Mouse (Mus musculus): ENCODE measurements around the gene Miga2. TPM values are rescaled to one million over a fixed set of nuclear protein-coding genes. Genes with fewer than 3 reads are reported as not detected.

Gene Miga2
- polyA plus RNA-seq, 1 experiment from 2014 or later, result 22.0 TPM

DNA sequence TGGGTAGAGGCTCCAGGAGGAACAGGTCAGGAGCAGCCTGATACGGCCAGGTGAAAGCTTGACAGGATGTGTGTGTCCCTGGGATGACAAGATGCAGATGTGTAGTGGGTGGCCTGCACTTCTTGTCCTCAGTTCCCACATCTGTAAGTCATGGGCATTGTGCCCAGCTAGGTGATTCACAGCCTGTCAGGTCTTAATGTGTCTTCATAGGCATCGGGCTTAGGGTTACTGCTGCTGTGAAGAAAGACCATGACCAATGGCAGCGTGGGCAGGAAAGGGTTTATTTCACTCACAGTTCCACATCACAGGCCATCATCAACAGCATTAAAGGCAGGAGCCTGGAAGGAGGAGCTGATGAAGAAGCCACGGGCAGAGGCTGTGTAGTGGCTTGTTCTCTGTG lies 21.6 kb downstream of the Miga2 start:
- no peaks in the 10 kb centered on the region for H3K4me1 ChIP-seq (replicated peaks; ENCODE audit: control insufficient read depth, insufficient read depth, low read length)
- no peaks in the 10 kb centered on the region for H3K27me3 ChIP-seq (replicated peaks; ENCODE audit: control insufficient read depth, insufficient read depth, low read length)
- H3K4me3 ChIP-seq (ENCODE audit: low read depth, low read length), result no peak overlapping the region
- H3K4me2 ChIP-seq (ENCODE audit: low read length), result no peak overlapping the region
- 79% methylated on average over 4 of the region's 4 CpGs for WGBS
- ATAC-seq (replicated peaks; ENCODE audit: low FRiP score, low TSS enrichment, low read depth), result no peak
- H3K9ac ChIP-seq (ENCODE audit: low read length), result no peak overlapping the region
- no peak for DNase-seq (ENCODE audit: low spot score)
- no peak overlapping the region for H3K27ac ChIP-seq (ENCODE audit: low read depth)
- H3K9me3 ChIP-seq (ENCODE audit: control insufficient read depth, low read length), result no peaks in the 10 kb centered on the region
- H3K36me3 ChIP-seq (ENCODE audit: control insufficient read depth, insufficient read depth, low read length), result peaks cover 25% of the 10 kb centered on the region

GRCm38 (mm10) chr2:30386913-30387312 lies 22.9 kb downstream of the Miga2 start:
- Histone ChIP-seq H3K9me3 (ENCODE audit: control insufficient read depth, low read length) (no peaks in the 10 kb centered on the region), H3K9ac (ENCODE audit: low read length) (no peak overlapping the region), H3K27me3 (replicated peaks; ENCODE audit: control insufficient read depth, insufficient read depth, low read length) (no peaks in the 10 kb centered on the region), H3K36me3 (ENCODE audit: control insufficient read depth, insufficient read depth, low read length) (peaks cover 16% of the 10 kb centered on the region), H3K4me3 (ENCODE audit: low read depth, low read length) (no peak overlapping the region), H3K4me1 (replicated peaks; ENCODE audit: control insufficient read depth, insufficient read depth, low read length) (peaks cover 3% of the 10 kb centered on the region; the same call in 1 of the 2 replicates), H3K4me2 (ENCODE audit: low read length) (no peak overlapping the region), H3K27ac (ENCODE audit: low read depth) (no peak overlapping the region)
- DNase-seq (ENCODE audit: low spot score), result no peak
- ATAC-seq (replicated peaks; ENCODE audit: low FRiP score, low TSS enrichment, low read depth), result no peak
- WGBS, result 78% methylated on average over 9 of the region's 9 CpGs

DNA sequence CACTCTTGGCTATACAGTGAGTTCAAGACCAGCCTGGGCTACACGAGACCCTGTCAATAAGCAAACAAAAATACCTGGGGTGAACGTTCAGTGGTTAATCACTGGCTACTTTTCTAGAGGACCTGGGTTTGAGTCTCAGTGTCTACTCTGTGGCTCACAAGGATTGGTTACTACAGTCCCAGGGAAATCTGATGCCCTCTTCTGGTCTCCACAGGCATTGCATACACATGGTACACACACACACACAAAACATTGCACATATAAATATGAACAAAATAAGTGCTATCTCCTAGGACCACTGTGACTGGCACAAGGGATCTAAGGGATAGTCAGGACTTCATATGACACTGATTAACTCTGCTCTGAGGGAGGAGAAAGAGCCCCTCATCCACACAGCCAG lies 25.0 kb downstream of the Miga2 start:
- Histone ChIP-seq H3K9ac (ENCODE audit: low read length) (no peak overlapping the region), H3K27me3 (replicated peaks; ENCODE audit: control insufficient read depth, insufficient read depth, low read length) (no peaks in the 10 kb centered on the region), H3K4me1 (replicated peaks; ENCODE audit: control insufficient read depth, insufficient read depth, low read length) (peaks cover 10% of the 10 kb centered on the region), H3K36me3 (ENCODE audit: control insufficient read depth, insufficient read depth, low read length) (peaks cover 5% of the 10 kb centered on the region), H3K4me3 (ENCODE audit: low read depth, low read length) (no peak overlapping the region), H3K9me3 (ENCODE audit: control insufficient read depth, low read length) (no peaks in the 10 kb centered on the region), H3K4me2 (ENCODE audit: low read length) (no peak overlapping the region), H3K27ac (ENCODE audit: low read depth) (no peak overlapping the region)
- no peak for DNase-seq (ENCODE audit: low spot score)
- no peak for ATAC-seq (replicated peaks; ENCODE audit: low FRiP score, low TSS enrichment, low read depth)
- WGBS, result 90% methylated on average over 2 of the region's 2 CpGs

GRCm38 (mm10) chr2:30392114-30392576 lies 28.1 kb downstream of the Miga2 start, which contains the start of gene Dolpp1:
Dolpp1 (plus strand) TSS chr2:30392254.
- no peaks in the 10 kb centered on the region for H3K27me3 ChIP-seq (replicated peaks; ENCODE audit: control insufficient read depth, insufficient read depth, low read length)
- peak; percentile 98 for ATAC-seq (replicated peaks; ENCODE audit: low FRiP score, low TSS enrichment, low read depth)
- DNase-seq (ENCODE audit: low spot score), result peak; percentile 97
- H3K36me3 ChIP-seq (ENCODE audit: control insufficient read depth, insufficient read depth, low read length), result peaks cover 21% of the 10 kb centered on the region
- H3K9me3 ChIP-seq (ENCODE audit: control insufficient read depth, low read length), result no peaks in the 10 kb centered on the region
- WGBS, result 1% methylated on average over 40 of the region's 40 CpGs
- peak within 1 kb of the TSS; percentile 92 for H3K4me3 ChIP-seq (ENCODE audit: low read depth, low read length)
- peaks cover 10% of the 10 kb centered on the region for H3K4me1 ChIP-seq (replicated peaks; ENCODE audit: control insufficient read depth, insufficient read depth, low read length)
- H3K4me2 ChIP-seq (ENCODE audit: low read length), result peak within 1 kb of the TSS; percentile 66
- peak within 1 kb of the TSS; percentile 57 for H3K9ac ChIP-seq (ENCODE audit: low read length)
- peak within 1 kb of the TSS; percentile 84 for H3K27ac ChIP-seq (ENCODE audit: low read depth)

DNA sequence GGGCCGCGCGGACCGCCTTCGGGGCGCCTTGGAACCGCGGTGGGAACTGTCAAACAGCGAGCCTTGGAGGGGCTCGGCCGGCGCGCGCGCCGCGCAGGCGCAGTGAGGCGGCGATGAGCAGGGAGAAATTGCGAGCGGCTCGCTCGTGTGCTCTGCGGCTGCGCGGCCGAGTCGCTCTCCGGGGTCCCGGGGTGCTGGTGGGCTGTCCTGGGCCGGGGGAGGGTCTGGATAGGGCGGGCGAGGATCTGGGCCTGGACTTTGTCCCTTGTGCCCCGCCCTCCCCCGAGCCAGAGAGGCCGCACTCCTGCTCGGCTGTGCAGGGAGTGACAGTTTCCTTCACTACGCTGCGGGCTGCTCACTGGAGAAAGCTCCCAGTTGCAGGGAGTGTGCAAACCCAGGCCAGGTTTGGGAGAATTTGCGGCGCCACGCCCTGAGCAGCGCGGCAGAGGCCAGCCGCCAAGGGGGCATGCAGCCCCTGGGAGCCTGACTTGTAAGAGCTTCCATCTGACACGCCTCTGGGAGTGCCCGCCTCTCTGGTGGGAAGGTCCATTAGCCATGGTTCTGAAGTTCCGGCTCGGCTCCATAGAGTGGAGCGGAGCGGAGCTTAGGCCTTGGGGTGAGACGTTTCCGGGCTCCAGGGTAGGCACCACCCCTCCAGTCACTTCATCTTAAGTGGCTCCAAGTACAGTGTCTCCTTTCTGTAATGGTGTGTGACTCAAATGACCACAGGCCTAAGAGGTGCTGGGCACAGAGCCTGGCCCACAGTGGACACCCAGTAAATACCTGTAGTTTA lies 28.7 kb downstream of the Miga2 start:
- Histone ChIP-seq H3K27me3 (replicated peaks; ENCODE audit: control insufficient read depth, insufficient read depth, low read length) (no peaks in the 10 kb centered on the region), H3K4me2 (ENCODE audit: low read length) (peak overlapping the region; percentile 66), H3K9ac (ENCODE audit: low read length) (peak overlapping the region; percentile 57), H3K27ac (ENCODE audit: low read depth) (peak overlapping the region; percentile 84), H3K4me1 (replicated peaks; ENCODE audit: control insufficient read depth, insufficient read depth, low read length) (peaks cover 10% of the 10 kb centered on the region), H3K36me3 (ENCODE audit: control insufficient read depth, insufficient read depth, low read length) (peaks cover 27% of the 10 kb centered on the region), H3K4me3 (ENCODE audit: low read depth, low read length) (peak overlapping the region; percentile 92), H3K9me3 (ENCODE audit: control insufficient read depth, low read length) (no peaks in the 10 kb centered on the region)
- DNase-seq (ENCODE audit: low spot score) (no peak), ATAC-seq (replicated peaks; ENCODE audit: low FRiP score, low TSS enrichment, low read depth) (peak; percentile 72)
- WGBS, result under 1% methylated on average over 42 of the region's 54 CpGs

DNA sequence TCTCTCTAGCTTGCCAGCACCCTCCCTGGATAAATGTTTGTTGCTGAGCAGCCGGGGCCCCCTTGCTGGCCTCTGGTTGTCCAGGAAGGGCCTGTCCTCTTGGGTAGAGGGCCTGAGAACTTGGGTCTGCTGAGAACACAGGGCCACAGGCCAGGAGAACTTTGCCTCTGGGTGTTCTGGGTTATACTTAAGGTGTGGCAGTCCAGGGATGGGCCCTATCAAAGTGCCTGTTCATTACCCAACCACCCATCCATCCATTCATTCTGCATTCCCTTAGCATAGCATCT lies 29.3 kb downstream of the Miga2 start:
- peak overlapping the region; percentile 84 for H3K27ac ChIP-seq (ENCODE audit: low read depth)
- ATAC-seq (replicated peaks; ENCODE audit: low FRiP score, low TSS enrichment, low read depth) (no peak), DNase-seq (ENCODE audit: low spot score) (peak; percentile 54)
- H3K4me3 ChIP-seq (ENCODE audit: low read depth, low read length), result peak overlapping the region; percentile 92
- H3K27me3 ChIP-seq (replicated peaks; ENCODE audit: control insufficient read depth, insufficient read depth, low read length), result no peaks in the 10 kb centered on the region
- peaks cover 32% of the 10 kb centered on the region for H3K36me3 ChIP-seq (ENCODE audit: control insufficient read depth, insufficient read depth, low read length)
- peak overlapping the region; percentile 66 for H3K4me2 ChIP-seq (ENCODE audit: low read length)
- no peaks in the 10 kb centered on the region for H3K9me3 ChIP-seq (ENCODE audit: control insufficient read depth, low read length)
- H3K4me1 ChIP-seq (replicated peaks; ENCODE audit: control insufficient read depth, insufficient read depth, low read length), result peaks cover 10% of the 10 kb centered on the region
- H3K9ac ChIP-seq (ENCODE audit: low read length), result peak overlapping the region; percentile 57
- WGBS, result 40% methylated on average over 1 of the region's 1 CpGs

- H3K4me2 ChIP-seq (ENCODE audit: low read length), result no peak overlapping the region
- ATAC-seq (replicated peaks; ENCODE audit: low FRiP score, low TSS enrichment, low read depth) (no peak), DNase-seq (ENCODE audit: low spot score) (no peak)
- no peak overlapping the region for H3K9ac ChIP-seq (ENCODE audit: low read length)
- no peak overlapping the region for H3K4me3 ChIP-seq (ENCODE audit: low read depth, low read length)
- no peaks in the 10 kb centered on the region for H3K9me3 ChIP-seq (ENCODE audit: control insufficient read depth, low read length)
- H3K27me3 ChIP-seq (replicated peaks; ENCODE audit: control insufficient read depth, insufficient read depth, low read length), result no peaks in the 10 kb centered on the region
- WGBS, result 92% methylated on average over 7 of the region's 7 CpGs
- H3K4me1 ChIP-seq (replicated peaks; ENCODE audit: control insufficient read depth, insufficient read depth, low read length), result peaks cover 13% of the 10 kb centered on the region
- peaks cover 54% of the 10 kb centered on the region for H3K36me3 ChIP-seq (ENCODE audit: control insufficient read depth, insufficient read depth, low read length)
- no peak overlapping the region for H3K27ac ChIP-seq (ENCODE audit: low read depth)
These were observed 31.7 kb downstream of the Miga2 start for GRCm38 (mm10) chr2:30395757-30396156.

DNA sequence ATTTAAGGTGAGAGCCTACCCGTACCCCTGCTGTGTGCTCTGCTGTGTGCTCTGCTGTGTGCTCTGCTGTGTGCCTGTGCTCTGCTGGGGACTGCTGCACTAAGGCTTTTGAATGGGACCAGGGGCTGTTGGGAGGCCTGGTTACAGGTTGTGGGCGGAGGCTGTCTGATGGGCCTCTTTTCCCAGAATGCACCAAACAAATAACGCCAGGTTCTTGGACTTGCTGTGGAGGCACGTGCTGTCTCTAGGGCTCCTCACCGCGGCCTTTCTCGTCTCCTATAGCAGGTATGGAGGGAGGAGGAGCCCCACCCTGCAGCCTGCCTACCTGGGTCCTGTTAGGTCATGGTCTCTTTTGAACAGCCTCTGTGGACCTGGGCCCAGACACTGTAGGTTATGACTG lies 32.2 kb downstream of the Miga2 start:
- H3K36me3 ChIP-seq (ENCODE audit: control insufficient read depth, insufficient read depth, low read length), result peaks cover 58% of the 10 kb centered on the region
- no peak overlapping the region for H3K9ac ChIP-seq (ENCODE audit: low read length)
- no peaks in the 10 kb centered on the region for H3K27me3 ChIP-seq (replicated peaks; ENCODE audit: control insufficient read depth, insufficient read depth, low read length)
- no peak overlapping the region for H3K4me2 ChIP-seq (ENCODE audit: low read length)
- H3K9me3 ChIP-seq (ENCODE audit: control insufficient read depth, low read length), result no peaks in the 10 kb centered on the region
- H3K4me1 ChIP-seq (replicated peaks; ENCODE audit: control insufficient read depth, insufficient read depth, low read length), result peaks cover 12% of the 10 kb centered on the region
- DNase-seq (ENCODE audit: low spot score), result no peak
- H3K4me3 ChIP-seq (ENCODE audit: low read depth, low read length), result no peak overlapping the region
- 87% methylated on average over 7 of the region's 7 CpGs for WGBS
- no peak for ATAC-seq (replicated peaks; ENCODE audit: low FRiP score, low TSS enrichment, low read depth)
- H3K27ac ChIP-seq (ENCODE audit: low read depth), result no peak overlapping the region

GRCm38 (mm10) chr2:30397986-30398512 lies 34.0 kb downstream of the Miga2 start:
- H3K4me3 ChIP-seq (ENCODE audit: low read depth, low read length), result no peak overlapping the region
- peaks cover 72% of the 10 kb centered on the region for H3K36me3 ChIP-seq (ENCODE audit: control insufficient read depth, insufficient read depth, low read length)
- ATAC-seq (replicated peaks; ENCODE audit: low FRiP score, low TSS enrichment, low read depth), result no peak
- H3K4me1 ChIP-seq (replicated peaks; ENCODE audit: control insufficient read depth, insufficient read depth, low read length), result peaks cover 10% of the 10 kb centered on the region
- H3K27me3 ChIP-seq (replicated peaks; ENCODE audit: control insufficient read depth, insufficient read depth, low read length), result no peaks in the 10 kb centered on the region
- no peak overlapping the region for H3K9ac ChIP-seq (ENCODE audit: low read length)
- H3K27ac ChIP-seq (ENCODE audit: low read depth), result no peak overlapping the region
- WGBS, result 87% methylated on average over 10 of the region's 10 CpGs
- H3K4me2 ChIP-seq (ENCODE audit: low read length), result no peak overlapping the region
- no peak for DNase-seq (ENCODE audit: low spot score)
- no peaks in the 10 kb centered on the region for H3K9me3 ChIP-seq (ENCODE audit: control insufficient read depth, low read length)

Data from intestine, embryonic 14.5 days (tissue).